Mouse (Mus musculus) lung, adult 2 months (tissue): ENCODE data around the gene Cdk8.

Source experiments
- CTCF ChIP-seq: fragments of 200-500 bp; IDR thresholded peaks from 2 replicates; pipeline ENCODE4 v1.5.1; 2011; ENCODE audit warnings: mild to moderate bottlenecking, low read length, control low read depth; ENCODE audit not compliant: insufficient read depth
- POLR2A ChIP-seq: fragments of 200-500 bp; IDR thresholded peaks from 2 replicates; pipeline ENCODE4 v1.6.1; 2011; ENCODE audit warnings: low read depth, mild to moderate bottlenecking, control low read depth, low read length, borderline replicate concordance; ENCODE audit errors: extremely low read depth

- no peak for TF ChIP-seq POLR2A
- no peak for TF ChIP-seq CTCF
Observed at GRCm38 (mm10) chr5:146199073-146199472, 32.0 kb upstream of the Cdk8 start.
